Mouse (Mus musculus) hindbrain, postnatal 0 days (tissue): ENCODE data around the gene Arhgap24. TPM values are rescaled to one million over a fixed set of nuclear protein-coding genes. Genes with fewer than 3 reads are reported as not detected.

Source experiments
- ATAC-seq: fragments of 200-750 bp; cut with Nextera tagmentation; 2 replicates; pipeline ENCODE4 v1.8.0; 2017; ENCODE audit warnings: mild to moderate bottlenecking, moderate TSS enrichment, moderate library complexity
- DNase-seq: peaks from one replicate; pipeline ENCODE4 v3.0.0-alpha.2; 2015; ENCODE audit warnings: low spot score
- H3K27ac ChIP-seq: fragments of 300-500 bp; sonication (generic); 2 replicates; pipeline ENCODE4 v1.5.1; 2014; ENCODE audit warnings: mild to moderate bottlenecking
- H3K27me3 ChIP-seq: fragments of 300-500 bp; sonication (generic); 2 replicates; pipeline ENCODE4 v1.6.1; 2014; ENCODE audit warnings: low read length, mixed read lengths; ENCODE audit not compliant: insufficient read depth
- H3K36me3 ChIP-seq: fragments of 300-500 bp; sonication (generic); 2 replicates; pipeline ENCODE4 v1.6.1; 2014; ENCODE audit warnings: low read length, mixed read lengths; ENCODE audit not compliant: insufficient read depth
- H3K4me1 ChIP-seq: fragments of 300-500 bp; sonication (generic); 2 replicates; pipeline ENCODE4 v1.6.1; 2014; ENCODE audit warnings: antibody characterized with exemption, low read length, mixed read lengths; ENCODE audit not compliant: insufficient read depth
- H3K4me2 ChIP-seq: fragments of 300-500 bp; sonication (generic); 2 replicates; pipeline ENCODE4 v1.6.1; 2014; ENCODE audit warnings: low read depth, mild to moderate bottlenecking, low read length, moderate library complexity, mixed read lengths
- H3K4me3 ChIP-seq: fragments of 300-500 bp; sonication (generic); 2 replicates; pipeline ENCODE4 v1.5.1; 2014; ENCODE audit warnings: low read length
- H3K9ac ChIP-seq: fragments of 300-500 bp; sonication (generic); replicated peaks from 2 replicates; pipeline ENCODE4 v1.6.1; 2014; ENCODE audit warnings: mild to moderate bottlenecking, low read length, moderate library complexity, mixed read lengths
- H3K9me3 ChIP-seq: fragments of 300-500 bp; sonication (generic); 2 replicates; pipeline ENCODE4 v1.6.1; 2016; ENCODE audit warnings: low read length, mixed read lengths
- CTCF ChIP-seq: IDR thresholded peaks from 2 replicates; pipeline ENCODE4 v1.5.1; 2016; ENCODE audit warnings: antibody characterized with exemption, control low read depth, low read depth
- WGBS: fragments of 180-500 bp; shearing (Covaris S2); extraction: QIAGEN DNeasy Blood & Tissue Kit; methylation state at CpG from one replicate; pipeline ENCODE4 v1.1.7; 2014; 5-methylcytosine and 5-hydroxymethylcytosine counted together
- polyA plus RNA-seq: library from polyadenylated mRNA; unstranded; fragments of >200 nt; fragmentation: Nextera tagmentation; extraction: Ambion mirVana; gene quantifications from 2 replicates; pipeline ENCODE4 v1.2.1, GENCODE M21; 2015
- total RNA-seq: library from RNA; depleted of rRNA; stranded (reverse); fragments of >200 nt; gene quantifications from 2 replicates; pipeline ENCODE4 v1.2.3, GENCODE M21; 2014

The Arhgap24 gene
- total and polyA plus RNA-seq, 2 experiments from 2014 or later: 11.4 to 14.2 TPM

DNA sequence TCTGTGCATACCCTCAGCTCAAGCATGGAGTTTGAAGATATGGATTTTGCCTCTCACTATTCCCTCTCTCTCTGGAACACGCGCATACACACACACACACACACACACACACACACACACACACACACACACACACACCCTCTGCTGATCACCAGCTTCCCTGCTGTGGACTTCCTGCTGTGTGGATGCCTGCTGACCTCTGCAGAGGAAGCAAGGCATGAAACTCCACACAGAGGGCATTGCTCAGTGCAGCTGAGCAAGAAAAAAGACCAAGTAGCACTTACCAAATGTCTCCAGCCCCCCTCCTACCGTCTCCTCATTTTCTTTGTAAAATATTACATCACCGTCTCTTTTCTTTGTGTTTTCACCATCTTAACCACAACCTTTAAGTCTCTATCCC is 310.1 kb downstream of the Arhgap24 start:
- H3K4me1 ChIP-seq: no peaks in the 10 kb centered on the region

DNA sequence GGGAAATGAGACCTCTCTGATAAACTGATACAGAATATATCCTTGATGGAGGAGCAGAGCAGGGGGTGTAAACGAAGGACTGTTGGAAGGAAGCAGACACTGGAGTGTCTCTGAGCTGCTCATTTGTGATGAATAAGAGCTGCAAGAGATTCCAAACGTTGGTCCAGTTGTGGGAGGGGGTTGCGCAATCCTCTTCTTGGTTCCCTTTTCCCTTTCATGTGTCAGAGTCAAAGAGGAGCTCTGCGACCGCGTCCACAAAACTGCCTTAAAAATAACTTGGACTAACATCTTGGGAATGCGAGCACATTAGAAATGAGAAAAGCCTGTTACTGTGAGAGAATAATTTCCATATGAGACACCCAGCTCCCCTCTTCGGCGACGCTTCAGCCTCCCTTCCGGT is 312.3 kb downstream of the Arhgap24 start:
- 89% methylated on average over 11 of the region's 11 CpGs for WGBS
- Histone ChIP-seq H3K4me3 (no peak overlapping the region), H3K27ac (no peak overlapping the region), H3K9me3 (no peaks in the 10 kb centered on the region), H3K27me3 (no peaks in the 10 kb centered on the region), H3K9ac (no peak overlapping the region), H3K36me3 (no peaks in the 10 kb centered on the region), H3K4me2 (no peak overlapping the region), H3K4me1 (no peaks in the 10 kb centered on the region)
- TF ChIP-seq CTCF: no peak
- no peak for DNase-seq
- no peak for ATAC-seq

More for the DNA sequence above, 310.1 kb downstream of the Arhgap24 start:
- Histone ChIP-seq H3K4me3 (no peak overlapping the region), H3K9me3 (no peaks in the 10 kb centered on the region), H3K27me3 (no peaks in the 10 kb centered on the region), H3K9ac (no peak overlapping the region), H3K4me2 (no peak overlapping the region), H3K36me3 (no peaks in the 10 kb centered on the region), H3K27ac (no peak overlapping the region)
- 46% methylated on average over 4 of the region's 4 CpGs for WGBS
- ATAC-seq: no peak
- TF ChIP-seq CTCF: no peak
- no peak for DNase-seq

DNA sequence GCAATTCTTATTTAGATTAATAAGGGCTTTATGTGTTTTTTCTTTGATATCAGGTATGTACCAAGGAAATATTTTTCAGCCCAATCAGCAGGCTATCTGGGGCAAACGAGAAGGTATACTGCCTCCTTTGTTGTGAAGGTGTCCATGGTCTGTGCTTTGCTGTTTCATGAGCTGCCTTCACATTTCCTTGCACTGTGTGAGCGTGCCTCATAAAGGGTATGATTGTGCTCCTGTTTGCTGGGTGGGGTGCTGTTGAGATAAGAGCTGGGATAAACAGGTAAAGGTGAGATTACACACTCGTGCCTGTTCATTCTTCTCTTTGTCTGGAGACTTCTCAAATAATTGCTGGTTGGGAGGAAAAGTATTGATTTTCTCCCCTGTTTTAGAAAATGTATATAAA is 320.3 kb downstream of the Arhgap24 start:
- Histone ChIP-seq H3K36me3 (no peaks in the 10 kb centered on the region), H3K27ac (no peak overlapping the region), H3K4me2 (no peak overlapping the region), H3K27me3 (no peaks in the 10 kb centered on the region), H3K4me1 (no peaks in the 10 kb centered on the region), H3K9ac (no peak overlapping the region), H3K4me3 (no peak overlapping the region), H3K9me3 (no peaks in the 10 kb centered on the region)
- TF ChIP-seq CTCF: no peak
- DNase-seq: no peak
- 84% methylated on average over 3 of the region's 3 CpGs for WGBS
- ATAC-seq: no peak

DNA sequence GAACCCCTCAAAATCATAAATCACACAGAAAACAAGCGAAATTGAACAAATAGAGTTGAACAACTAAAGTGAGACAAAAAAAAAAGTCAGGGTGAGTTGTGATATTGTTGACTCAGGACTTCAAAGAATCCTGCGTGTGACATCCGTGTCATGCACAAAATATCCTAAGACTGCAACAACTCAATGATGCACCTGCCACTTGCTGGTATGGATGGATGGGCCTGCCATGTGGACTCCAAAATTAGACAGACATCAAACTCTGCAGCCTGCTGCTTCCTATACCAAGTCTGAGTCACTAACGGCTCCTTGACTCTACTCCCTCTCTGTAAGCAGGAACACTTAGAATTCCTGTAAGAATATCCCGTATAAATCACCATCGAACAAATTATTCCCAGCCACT is 321.6 kb downstream of the Arhgap24 start:
- TF ChIP-seq CTCF: no peak
- DNase-seq: no peak
- H3K4me1 ChIP-seq: no peaks in the 10 kb centered on the region
- H3K36me3 ChIP-seq: no peaks in the 10 kb centered on the region
- no peak overlapping the region for H3K9ac ChIP-seq
- WGBS: 80% methylated on average over 6 of the region's 6 CpGs
- no peaks in the 10 kb centered on the region for H3K27me3 ChIP-seq
- no peak overlapping the region for H3K27ac ChIP-seq
- no peak overlapping the region for H3K4me3 ChIP-seq
- no peak overlapping the region for H3K4me2 ChIP-seq
- no peak for ATAC-seq
- no peaks in the 10 kb centered on the region for H3K9me3 ChIP-seq

DNA sequence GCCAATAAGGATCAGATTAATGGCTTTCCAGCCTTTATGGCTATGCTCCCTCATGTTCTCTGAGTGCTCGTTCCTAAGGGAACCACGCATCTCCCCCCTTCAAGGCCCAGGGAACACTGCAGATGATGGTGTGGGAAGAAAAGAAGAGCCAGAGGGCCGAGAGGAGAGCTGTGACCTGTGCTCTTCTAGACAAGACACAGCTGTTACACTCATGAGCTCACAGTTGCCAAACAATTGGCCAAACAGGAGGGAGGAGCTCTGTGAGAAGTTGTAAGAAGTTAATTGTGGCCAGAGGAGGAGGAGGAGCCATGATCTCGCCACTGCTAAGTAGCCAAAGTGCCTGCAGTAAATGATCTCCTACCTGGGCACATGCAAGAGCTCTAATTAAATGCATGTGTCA is 322.5 kb downstream of the Arhgap24 start:
- H3K9ac ChIP-seq: no peak overlapping the region
- DNase-seq: no peak
- 44% methylated on average over 4 of the region's 4 CpGs for WGBS
- H3K9me3 ChIP-seq: no peaks in the 10 kb centered on the region
- no peaks in the 10 kb centered on the region for H3K36me3 ChIP-seq
- no peaks in the 10 kb centered on the region for H3K27me3 ChIP-seq
- H3K4me1 ChIP-seq: no peaks in the 10 kb centered on the region
- ATAC-seq: no peak
- no peak overlapping the region for H3K4me3 ChIP-seq
- H3K4me2 ChIP-seq: no peak overlapping the region
- H3K27ac ChIP-seq: no peak overlapping the region
- TF ChIP-seq CTCF: no peak

DNA sequence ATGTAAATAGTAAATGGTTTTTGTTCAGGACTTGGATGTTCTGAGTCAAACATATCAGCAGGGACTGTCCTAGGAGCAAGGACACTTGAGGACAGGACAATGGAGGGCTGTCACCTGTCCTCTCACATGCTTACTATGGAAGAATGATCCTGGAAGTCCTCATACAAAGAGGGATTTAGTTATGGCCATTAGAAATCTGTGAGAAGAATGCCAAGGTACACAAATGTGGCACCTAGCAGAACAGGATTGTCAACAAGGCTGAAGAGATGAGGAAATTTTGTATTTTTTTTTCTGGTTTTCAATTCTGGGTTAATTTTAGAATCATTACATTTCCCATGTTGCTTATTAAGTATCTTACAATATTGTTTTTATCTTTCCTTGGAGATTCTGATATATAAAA is 326.3 kb downstream of the Arhgap24 start:
- DNase-seq (no peak), ATAC-seq (no peak)
- Histone ChIP-seq H3K4me3 (no peak overlapping the region), H3K9ac (no peak overlapping the region), H3K4me2 (no peak overlapping the region), H3K27ac (no peak overlapping the region), H3K27me3 (no peaks in the 10 kb centered on the region), H3K4me1 (no peaks in the 10 kb centered on the region), H3K36me3 (no peaks in the 10 kb centered on the region), H3K9me3 (no peaks in the 10 kb centered on the region)
- no peak for TF ChIP-seq CTCF

DNA sequence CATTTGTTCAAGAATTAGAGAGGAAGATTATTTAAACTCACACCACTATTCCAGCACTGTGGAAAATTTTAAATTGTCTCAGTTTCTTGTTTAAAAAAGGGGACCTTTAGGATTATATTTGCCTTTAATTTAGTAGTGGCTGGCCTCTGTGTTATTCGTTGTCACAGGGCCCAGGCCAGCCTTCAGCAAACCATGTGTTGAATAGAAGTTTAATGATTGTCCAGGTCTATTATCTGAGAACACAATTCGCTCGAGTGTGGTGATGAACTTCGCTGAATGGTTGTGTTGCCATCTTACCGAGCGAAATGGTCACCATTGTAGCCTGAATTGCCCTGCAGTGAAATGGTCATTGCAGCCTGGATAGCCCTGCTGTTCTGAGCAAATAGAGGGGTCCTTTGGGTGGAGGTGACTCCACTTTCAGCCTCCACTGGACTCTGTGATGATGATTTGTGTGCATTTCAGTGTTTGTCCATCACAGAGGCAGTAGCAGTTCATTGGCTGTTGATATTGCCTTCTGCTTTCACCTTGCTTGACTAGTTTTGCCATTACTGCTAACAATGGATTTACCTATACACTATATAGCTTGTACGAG is 329.3 kb downstream of the Arhgap24 start:
- no peaks in the 10 kb centered on the region for H3K9me3 ChIP-seq
- no peak for DNase-seq
- no peak for ATAC-seq
- H3K4me3 ChIP-seq: no peak overlapping the region
- no peaks in the 10 kb centered on the region for H3K27me3 ChIP-seq
- H3K4me1 ChIP-seq: no peaks in the 10 kb centered on the region
- no peak overlapping the region for H3K4me2 ChIP-seq
- TF ChIP-seq CTCF: no peak
- H3K27ac ChIP-seq: no peak overlapping the region
- WGBS: 69% methylated on average over 7 of the region's 7 CpGs
- no peak overlapping the region for H3K9ac ChIP-seq
- no peaks in the 10 kb centered on the region for H3K36me3 ChIP-seq
